Mouse (Mus musculus) neural tube, embryonic 10.5 days (tissue): ENCODE results near the gene Epn1.
"Not testable (repeated sequence)": the region's sequence is repeated elsewhere in the genome, so short reads cannot be mapped to it uniquely, and the experiment has no call there.

Experiments used
- DNase-seq: peaks from one replicate; pipeline ENCODE4 v3.0.0-alpha.2; 2017; ENCODE audit warnings: low spot score; ENCODE audit errors: extremely low spot score

Gene Epn1

DNA sequence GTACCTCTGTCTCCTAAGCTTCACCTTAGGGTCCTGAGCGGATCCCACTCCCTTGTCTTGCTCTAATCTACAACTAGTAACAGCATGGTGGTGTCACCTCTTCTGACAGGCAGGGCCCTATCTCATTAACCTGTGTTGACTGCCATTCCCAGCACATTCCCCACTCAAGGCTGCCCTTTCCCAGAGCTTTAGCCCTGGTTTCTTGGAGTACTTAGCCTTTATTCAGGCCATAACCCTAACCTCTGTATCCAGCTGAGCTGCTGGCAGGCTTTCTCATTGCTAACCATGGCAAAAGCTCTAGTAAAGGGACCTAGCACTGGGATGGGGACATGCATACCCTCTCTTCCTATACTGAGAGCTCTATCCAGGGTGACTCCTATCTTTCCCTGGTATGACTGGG lies 21.4 kb upstream of the Epn1 start:
- DNase-seq, result no peak

DNA sequence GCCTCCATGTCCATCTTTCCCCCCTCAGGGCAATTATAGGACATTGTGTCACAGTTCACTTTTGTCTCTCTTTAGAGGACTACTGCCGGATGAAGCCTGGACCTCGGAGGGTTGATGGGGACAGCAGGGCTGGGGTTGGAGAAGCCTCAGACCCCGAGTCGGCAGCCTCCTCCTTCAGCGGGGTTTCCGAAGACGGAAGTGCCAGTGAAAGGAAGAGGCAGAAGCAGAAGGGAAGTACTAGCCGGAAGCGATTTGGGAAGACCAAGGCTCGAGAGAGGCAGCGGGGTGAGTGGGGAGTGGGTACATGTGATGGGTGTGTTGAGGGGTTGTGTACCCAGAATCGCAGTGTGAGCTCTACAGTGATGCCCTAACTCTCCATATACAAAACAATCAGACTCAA lies 20.6 kb upstream of the Epn1 start:
- DNase-seq, result no peak

- peak; percentile 81 for DNase-seq
Observed at GRCm38 (mm10) chr7:5060239-5060731, 19.8 kb upstream of the Epn1 start.

GRCm38 (mm10) chr7:5060944-5061773 lies 18.9 kb upstream of the Epn1 start:
- peak; percentile 97 for DNase-seq

- peak; percentile 94 for DNase-seq
Observed at GRCm38 (mm10) chr7:5061774-5062359, 18.2 kb upstream of the Epn1 start, which contains the start of gene U2af2. Gene U2af2, plus strand, starts transcription at chr7:5062143.

DNA sequence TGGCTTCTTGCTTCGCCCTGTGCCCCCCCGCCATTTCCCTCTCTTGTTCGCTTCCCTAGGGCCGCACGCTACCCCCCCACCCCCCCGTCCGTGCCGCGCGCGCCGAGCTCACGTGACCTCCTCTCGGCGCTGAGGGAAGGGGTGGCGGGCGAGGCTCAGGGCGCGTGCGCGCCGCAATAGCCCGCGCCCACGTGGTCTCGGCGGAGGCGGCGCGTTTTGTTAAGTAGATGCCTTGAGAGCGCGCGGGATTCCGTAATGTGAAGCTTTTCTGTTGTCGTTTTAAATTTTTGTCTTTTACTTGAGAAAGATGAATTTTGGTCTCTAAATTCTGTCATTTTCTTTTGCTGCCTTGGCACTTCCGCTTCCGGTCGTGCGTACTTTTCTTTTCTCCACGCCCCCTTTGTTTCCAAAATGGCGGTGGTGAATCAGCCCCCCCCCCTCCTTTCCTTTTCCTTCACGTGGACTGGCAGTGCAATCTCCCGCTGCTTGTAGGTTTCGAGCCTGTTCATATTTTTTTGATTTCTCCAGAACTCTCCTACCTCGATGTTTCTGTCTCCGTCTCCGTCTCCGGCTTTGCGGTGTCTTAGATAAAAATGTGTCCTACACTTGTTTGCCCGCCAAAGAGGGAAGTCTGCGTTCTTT lies 17.6 kb upstream of the Epn1 start:
- peak; percentile 88 for DNase-seq

DNA sequence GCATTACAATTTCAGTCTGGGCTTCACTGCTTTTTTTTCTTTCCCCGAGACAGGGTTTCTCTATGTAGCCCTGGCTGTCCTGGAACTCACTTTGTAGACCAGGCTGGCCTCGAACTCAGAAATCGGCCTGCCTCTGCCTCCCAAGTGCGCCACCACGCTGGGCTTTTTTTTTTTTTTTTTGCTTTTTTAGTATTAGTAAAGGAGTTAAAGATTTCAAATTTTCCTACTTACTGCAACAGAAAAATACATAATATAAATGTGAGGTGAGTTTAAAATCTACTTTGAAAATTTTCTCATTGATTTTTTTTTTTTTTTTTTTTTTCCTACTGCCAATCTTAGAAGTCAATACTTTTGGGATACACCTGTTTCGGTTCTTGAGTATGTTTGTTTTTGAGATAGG lies 15.1 kb upstream of the Epn1 start:
- DNase-seq, result no peak

- no peak for DNase-seq
Observed at GRCm38 (mm10) chr7:5073586-5073985, 6.4 kb upstream of the Epn1 start.

DNA sequence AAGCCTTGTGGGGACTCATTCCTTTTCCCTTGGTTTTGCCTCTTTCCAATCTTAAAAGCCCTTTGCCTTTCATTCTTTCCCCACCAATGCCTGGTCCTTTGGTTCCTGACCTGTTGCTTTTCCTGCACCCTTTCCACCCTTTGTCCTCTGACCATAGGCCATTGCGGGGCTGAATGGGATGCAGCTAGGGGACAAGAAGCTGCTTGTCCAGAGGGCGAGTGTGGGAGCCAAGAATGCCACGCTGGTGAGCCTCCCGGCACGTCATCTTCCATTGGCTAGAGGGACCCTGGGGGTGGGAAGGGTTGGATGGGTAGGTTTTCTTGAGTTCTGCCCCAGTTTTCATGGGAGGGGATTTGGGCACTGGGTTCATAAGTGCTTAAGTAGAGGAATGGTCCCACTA lies 5.1 kb upstream of the Epn1 start:
- no peak for DNase-seq

DNA sequence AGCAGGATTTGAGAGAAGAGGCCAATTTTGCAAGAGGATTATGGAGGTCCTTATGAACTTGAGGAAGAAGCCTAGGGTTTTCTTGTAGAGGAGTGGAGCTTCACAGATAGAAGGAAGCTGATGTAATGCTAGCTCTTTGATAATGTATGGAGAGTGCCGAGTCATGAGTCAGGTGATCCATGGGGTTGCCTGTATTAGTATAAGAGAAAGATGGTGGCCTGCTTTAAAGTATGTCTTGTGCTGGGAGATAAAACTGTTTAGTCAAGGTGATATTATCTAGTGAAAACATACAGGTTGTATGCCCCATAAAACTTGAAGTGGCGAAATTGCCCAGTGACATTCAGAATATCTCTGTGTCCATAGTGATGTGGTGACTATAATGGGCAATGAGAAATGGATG lies 3.1 kb upstream of the Epn1 start:
- no peak for DNase-seq

DNA sequence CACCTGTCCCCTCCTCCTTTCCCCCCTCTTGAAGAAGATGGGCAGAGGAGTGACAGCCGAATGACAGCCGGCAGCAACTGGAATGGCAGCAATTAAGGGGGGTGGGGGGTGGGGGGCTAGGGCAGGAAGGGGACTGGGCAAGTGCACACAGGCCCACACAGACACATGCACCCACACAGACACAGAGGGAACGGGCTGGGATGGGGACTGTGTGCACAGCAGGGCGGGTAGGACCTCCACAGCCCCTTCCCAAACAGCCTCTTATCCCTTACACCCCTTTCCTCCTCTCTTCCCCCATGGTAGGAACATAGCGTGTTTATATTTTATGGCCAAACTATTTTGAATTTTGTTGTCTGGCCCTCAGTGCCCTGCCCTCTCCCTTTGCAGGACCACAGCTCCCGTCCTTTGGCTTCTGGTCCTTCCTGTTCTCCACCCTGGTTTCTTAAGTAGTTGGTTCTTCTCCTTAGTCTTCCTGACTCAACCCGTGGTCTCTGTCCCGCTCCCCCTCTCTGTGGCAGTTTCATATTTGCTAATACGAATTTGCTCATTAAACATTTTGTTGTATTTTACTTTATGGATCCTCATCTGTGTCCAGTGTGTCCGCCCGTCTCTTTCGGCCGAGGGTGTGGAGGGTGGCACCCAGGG lies 548 bp upstream of the Epn1 start:
- not testable (repeated sequence) for DNase-seq

DNA sequence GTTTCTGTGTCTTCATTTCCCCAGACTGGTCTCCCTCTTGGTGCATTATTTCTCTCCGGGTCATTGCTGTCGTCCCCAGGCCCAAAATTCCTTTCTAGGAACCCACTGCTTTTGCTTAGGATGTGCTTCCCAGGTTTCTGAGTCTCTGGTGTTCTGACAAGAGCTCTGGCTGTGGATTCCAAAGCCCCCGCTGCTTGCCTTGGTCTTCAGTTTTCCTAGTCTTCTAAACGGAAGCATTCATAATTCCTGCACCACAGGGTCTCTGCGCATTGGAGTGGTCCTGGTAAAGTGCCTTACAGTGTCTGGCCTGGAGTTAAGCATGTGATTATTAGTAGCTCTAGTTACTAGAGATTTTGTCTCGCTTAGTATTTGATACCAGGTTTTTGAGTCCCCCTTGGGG lies 780 bp downstream of the Epn1 start:
- DNase-seq, result peak; percentile 23

DNA sequence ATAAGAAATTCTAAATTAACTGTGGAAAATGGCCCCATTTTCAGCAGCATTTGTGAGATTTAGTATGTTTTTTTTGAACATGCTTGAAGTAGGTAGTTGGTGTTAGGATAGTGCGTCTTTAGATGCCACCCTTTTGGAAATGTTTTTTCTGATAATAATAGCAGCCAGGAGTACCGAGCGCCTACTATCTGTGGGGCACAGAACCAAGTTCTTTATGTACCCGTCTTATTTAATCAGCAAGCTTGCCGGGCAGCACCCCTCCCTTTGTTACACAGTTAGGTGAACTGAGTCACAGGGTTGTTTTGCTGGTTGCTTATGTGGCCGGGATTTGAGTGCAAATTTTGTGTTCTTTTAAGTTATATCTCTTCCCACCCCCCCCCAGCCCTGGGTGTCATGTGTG lies 1.2 kb downstream of the Epn1 start:
- DNase-seq, result no peak

GRCm38 (mm10) chr7:5081939-5082338 lies 1.9 kb downstream of the Epn1 start:
- no peak for DNase-seq

GRCm38 (mm10) chr7:5083325-5084105 lies 3.5 kb downstream of the Epn1 start:
- no peak for DNase-seq

- no peak for DNase-seq
Observed at GRCm38 (mm10) chr7:5085512-5085911, 5.5 kb downstream of the Epn1 start.

DNA sequence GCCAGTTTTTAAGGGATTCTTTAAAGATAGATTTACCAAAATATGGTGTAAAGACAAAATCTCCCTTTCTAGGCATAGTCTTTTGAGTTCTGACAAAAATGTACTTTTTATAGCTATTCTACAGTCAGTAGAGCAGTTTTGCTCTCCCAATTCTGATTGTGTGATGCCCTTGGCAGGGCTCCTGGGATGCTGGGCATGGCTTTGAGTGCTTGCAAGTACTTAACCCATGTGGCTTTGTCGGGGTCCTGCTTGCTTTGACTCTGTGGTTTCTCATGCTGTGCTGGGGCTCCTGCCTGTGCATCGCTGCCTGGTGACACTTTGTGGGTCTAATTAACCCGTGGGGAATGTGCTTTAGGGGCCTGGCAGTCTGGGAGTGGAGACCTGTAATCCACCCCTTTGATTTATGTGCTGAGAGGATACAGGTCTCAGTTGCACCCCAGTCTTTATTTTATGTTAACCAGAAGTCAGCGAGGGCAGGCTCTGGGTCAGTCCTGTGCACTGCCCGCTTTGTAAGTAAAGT lies 6.9 kb downstream of the Epn1 start:
- no peak for DNase-seq

DNA sequence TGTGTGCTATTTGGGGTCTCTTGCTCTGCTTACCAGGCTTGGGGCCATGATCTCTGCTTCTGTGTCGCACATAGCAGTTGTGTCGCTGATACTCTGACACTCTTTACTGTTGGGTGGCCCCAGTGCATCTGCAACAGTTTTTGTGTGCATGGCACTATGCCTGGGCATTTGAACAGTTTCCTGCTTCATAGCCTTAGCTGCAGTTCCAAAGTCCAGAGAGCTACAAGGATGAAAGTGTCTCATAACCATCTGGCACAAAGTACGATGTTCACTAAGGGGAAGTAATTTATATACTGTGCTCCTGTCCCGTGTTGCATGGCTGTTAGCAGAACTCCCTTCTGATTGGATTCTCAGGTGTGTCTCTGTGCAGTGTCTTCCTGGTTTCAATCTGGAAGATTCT lies 7.9 kb downstream of the Epn1 start:
- no peak for DNase-seq

GRCm38 (mm10) chr7:5089853-5090252 lies 9.8 kb downstream of the Epn1 start:
- DNase-seq, result no peak

- no peak for DNase-seq
Observed at GRCm38 (mm10) chr7:5091008-5091728, 11.1 kb downstream of the Epn1 start.
